Mouse (Mus musculus) MEL-GATA-1-ER (cell line): ENCODE results near the gene Soga1.

Experiments
- DNase-seq: peaks from one replicate; pipeline ENCODE4 v3.0.0-alpha.2; 2012; ENCODE audit warnings: low read depth; ENCODE audit errors: extremely low read depth

Soga1 gene

GRCm38 (mm10) chr2:157081331-157081730 lies 2.3 kb upstream of the Soga1 start:
- no peak for DNase-seq

- DNase-seq: no peak
These were observed 687 bp upstream of the Soga1 start for GRCm38 (mm10) chr2:157079701-157080180.

DNA sequence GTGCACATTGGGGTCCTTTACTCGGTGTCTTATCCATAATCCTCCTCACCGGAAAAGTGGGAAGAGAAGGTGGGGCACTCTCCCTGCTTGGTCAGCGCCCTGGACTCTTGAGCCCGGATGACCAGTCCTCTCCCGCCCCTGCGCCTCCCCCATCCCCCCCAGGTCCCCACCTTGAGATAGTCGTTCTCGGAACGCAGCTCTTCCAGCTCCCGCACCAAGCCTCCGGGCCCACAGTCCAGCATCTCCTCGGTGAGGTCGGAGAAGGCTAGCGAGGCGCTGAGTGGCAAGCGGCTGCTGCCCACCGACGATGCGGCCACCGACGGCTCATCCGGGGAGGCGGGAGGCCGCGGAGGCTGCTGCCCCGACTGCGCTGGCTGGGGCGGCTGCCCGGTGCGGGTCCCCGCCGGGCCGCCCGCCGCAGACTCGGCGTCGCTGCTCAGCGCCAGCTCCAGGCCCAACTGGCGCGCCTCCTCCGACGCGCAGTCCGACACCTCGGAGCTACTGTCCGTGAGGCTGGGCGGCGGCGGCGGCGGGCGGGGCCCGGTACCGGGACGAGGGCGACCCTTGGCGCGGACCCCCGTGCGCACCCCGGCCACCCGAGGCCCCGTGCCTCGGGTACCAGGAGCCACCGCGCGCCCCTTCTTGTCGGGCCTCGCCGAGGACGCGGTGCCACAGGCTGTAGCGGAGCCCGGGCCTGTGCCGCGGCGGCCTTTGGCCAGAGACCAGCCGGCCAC lies 828 bp downstream of the Soga1 start:
- no peak for DNase-seq

- no peak for DNase-seq
These were observed 1.4 kb downstream of the Soga1 start for GRCm38 (mm10) chr2:157077641-157078058.

- DNase-seq: no peak
These were observed 1.9 kb downstream of the Soga1 start for GRCm38 (mm10) chr2:157077160-157077559.

DNA sequence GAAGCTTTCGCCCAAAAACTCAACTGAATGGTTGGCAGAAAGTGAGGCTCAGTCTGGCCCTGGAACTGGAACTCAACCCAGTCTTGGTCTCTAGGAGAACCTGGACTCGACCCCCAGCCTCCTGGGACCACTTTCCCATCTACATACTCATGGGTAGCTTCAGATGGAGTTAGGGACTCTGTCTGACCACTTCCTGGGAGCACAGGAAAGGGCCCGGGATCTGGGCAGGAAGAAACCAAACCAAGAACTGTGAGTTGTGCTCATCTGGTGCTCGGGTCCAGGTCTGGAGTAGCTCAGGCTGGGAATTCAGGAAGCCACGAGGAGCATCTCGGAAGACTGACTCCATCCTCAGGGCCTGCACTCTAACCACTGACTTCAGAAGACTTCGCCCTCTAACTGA lies 2.5 kb downstream of the Soga1 start:
- no peak for DNase-seq

- DNase-seq: no peak
These were observed 3.4 kb downstream of the Soga1 start for GRCm38 (mm10) chr2:157075685-157076084.

DNA sequence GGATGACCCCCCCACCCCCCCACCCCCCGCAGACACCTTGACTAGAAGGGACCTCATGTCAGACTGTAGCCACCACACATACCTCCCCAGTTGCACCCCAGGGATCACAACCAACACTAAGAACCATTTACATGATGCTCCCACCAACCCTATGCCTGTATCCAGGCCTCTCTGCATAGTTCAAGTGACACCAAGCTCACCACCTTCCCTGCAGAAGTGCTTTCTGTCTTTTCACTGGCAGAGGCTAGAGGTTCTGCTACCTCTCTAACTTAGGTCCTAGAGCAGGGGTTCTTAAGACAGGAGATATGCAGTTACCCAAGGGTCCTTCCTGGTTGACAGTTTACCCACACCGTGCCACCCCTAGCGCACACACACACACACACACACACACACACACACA lies 3.8 kb downstream of the Soga1 start:
- DNase-seq: no peak

DNA sequence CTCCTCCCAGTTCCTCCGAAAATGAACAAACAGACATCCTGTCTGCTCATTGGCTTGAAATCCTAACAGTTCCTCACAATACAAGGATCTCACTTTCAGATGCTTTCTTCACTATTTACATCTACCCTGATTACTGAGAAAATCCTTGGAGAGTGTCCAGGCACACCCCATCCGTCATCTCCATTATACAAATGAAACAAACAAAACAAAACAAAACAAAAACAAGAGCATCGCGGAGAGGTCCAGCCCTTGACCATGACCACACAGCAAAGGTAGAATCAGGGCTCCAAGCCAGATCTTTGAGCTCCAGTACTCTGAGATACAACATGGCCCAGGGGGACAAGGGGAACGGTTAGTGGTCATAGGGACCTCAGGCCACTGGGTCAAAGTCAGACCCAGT lies 4.3 kb downstream of the Soga1 start:
- DNase-seq: no peak

DNA sequence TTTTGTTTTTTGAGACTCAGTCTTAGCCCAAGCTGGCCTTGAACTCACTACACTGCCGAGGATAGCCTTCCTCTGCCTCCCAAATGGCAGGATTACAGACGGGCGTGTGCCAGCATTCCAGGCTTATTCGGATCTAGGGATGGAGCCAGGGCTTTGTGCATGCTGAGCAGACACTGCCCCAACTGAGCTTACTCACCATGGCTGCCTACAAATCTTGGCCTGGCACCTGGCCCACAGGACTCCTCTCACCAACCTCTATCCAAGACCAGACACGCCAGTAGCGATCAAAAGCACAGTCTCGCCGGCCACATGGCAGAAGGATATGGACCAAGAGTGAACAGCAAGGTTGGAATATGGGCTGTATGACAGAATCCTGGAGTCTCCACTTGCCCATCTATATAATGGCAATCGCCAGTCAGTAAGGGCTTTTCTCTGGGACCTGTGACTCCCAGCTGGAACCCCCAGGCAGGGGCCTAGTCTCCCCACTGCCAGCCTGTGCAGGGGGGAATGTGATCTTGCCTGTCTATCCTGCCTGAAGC lies 4.8 kb downstream of the Soga1 start:
- DNase-seq: no peak

DNA sequence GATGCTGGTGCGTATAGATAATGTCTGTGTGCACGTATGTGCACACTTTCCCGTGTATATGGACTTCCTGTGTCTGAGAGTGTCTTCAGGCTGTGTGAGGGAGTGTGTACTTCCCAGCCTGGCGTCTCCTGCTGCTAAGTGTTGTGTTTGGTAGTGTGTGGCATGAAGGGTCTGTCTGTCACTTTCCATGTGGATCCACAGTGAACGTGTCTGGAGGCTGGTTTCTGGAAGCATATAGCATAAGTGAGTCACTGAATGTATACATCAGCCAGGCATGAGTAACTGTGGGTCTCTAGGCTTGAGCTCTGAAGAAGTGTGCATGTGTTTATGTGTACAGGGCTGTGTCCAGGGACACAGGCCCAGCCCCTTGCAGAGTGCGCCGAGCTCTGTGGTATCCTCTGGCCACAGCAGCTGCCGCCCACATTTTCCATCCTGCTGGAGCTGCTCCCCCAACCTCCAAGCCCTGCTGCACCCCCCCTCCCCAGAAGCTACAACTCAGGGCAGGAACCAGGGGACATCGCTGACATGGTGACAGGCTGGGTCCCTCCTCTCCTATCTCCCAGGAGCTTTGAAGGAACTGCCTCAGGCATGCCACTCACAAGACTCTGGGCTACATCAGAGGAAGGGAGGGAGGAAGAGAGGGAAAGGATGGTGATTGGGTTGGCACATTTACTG lies 5.5 kb downstream of the Soga1 start:
- no peak for DNase-seq

GRCm38 (mm10) chr2:157072316-157072990 lies 6.6 kb downstream of the Soga1 start:
- DNase-seq: no peak

- no peak for DNase-seq
These were observed 7.5 kb downstream of the Soga1 start for GRCm38 (mm10) chr2:157071556-157071955.

- DNase-seq: no peak
These were observed 8.7 kb downstream of the Soga1 start for GRCm38 (mm10) chr2:157070365-157070764.

DNA sequence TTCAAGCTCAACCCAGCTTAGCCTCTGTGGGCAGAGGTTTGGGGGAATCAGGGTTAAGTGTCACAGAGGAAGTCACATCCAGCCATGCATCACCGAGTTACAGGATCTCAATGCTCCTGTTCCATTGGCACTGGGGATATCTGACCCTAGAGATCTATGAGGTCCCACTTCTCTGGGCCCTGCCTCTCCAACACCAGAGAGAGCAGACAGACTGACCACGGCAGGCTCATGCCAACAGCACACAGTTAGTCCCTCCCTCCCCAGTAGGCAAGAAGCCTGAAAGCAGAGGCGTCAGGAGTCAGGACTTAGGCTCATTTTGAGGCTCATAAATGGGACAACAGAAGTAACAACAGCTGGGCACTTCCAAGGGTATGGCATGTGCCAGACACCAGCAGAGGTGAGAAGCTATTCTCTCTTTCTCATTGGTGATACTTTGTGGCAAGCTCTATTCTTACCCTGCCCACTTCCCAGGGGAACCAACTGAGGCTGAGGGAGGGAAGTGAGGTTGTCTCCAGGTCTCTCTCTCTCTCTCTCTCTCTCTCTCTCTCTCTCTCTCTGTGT lies 9.2 kb downstream of the Soga1 start:
- DNase-seq: no peak

GRCm38 (mm10) chr2:157069355-157069735 lies 9.7 kb downstream of the Soga1 start:
- no peak for DNase-seq

- no peak for DNase-seq
These were observed 10.2 kb downstream of the Soga1 start for GRCm38 (mm10) chr2:157068701-157069354.

GRCm38 (mm10) chr2:157066731-157067430 lies 12.2 kb downstream of the Soga1 start:
- DNase-seq: no peak

GRCm38 (mm10) chr2:157065879-157066226 lies 13.2 kb downstream of the Soga1 start:
- no peak for DNase-seq

- DNase-seq: no peak
These were observed 13.8 kb downstream of the Soga1 start for GRCm38 (mm10) chr2:157064978-157065878.
